Mouse (Mus musculus): ENCODE data around the gene Ptprb.

- TF ChIP-seq CTCF (IDR thresholded peaks at IDR 0.05; ENCODE audit: low read depth) (no peak), EP300 (optimal IDR thresholded peaks at IDR 0.05) (no peak)
Measured at GRCm38 (mm10) chr10:116260658-116261433, 14.5 kb upstream of the Ptprb start.

Data from stomach, postnatal 0 days (tissue).